Mouse (Mus musculus): ENCODE data around the gene Lyrm2.

Gene Lyrm2

DNA sequence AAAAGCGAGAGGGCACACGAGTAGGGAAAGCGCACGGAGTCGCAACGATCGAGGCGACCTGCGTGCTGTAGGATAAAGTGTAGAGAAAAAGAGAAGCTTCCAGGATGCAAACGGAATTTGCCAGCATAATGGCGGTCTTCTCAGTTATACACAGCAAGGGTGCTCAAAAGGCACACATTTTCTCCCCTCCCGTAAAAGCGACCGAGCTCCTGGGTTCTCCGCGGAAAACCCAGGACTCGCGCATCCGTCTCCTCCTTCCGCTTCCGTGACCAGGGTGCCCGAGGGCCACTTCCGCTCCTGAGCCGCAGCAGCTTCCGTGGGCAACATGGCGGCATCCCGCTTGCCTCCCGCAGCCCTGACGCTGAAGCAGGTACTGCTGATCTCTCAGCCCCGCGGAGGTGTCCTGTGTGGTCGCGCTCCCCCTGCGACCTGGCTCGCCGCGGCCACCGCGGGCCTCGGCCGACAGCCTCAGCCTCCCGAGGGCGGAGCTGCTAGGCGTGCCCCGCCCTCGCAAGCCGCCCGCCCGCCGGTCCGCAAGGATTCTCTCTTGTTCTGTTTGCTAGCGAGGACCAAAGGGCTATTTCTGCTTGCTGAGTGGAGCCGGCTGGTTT, at the start of gene Lyrm2:
Gene Lyrm2 (plus strand): TSS at position 288 of the 611 bp plus-strand sequence.
- peak; percentile 79 for DNase-seq

DNA sequence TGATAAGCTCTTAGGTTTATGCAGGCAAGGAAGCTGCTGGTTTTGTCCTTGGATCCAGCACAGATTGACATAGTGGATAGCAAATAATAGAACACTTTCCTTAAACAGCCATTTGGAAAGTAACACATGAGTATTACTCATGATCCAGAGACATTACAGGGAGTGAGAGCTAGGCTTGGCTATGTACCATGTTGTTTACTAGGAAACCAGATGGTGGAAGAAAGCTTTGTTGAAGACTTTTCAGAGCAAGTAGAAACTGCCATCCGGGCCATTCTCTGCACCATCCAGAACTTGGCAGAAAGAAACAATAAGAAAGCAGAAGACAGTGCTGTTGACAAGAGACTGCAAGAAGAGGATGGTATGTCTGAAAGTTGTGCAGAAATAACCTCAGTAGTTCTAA, 49.3 kb upstream of the Lyrm2 start:
- no peak for DNase-seq

DNA sequence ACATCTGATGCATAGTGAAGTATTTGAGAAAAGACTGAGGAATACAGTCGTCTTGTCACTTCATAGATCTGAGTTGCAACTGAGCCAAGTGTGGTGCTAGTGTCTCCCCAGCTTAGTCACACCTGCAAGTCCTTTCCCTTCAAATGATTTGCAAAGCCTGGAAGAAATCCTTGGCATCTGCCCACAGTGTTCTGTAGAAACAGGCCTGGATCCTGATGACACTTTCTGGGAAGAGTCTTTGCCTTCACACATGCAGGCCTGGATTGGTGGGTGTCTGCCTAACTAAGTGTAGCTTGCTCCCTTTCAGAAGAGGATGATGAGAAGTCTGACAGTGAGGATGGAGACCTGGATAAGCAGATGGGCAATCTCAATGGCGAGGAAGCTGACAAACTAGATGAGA, 42.6 kb upstream of the Lyrm2 start:
- DNase-seq: no peak

- no peak for DNase-seq
Measured at GRCm38 (mm10) chr4:32767471-32767870, 32.6 kb upstream of the Lyrm2 start.

DNA sequence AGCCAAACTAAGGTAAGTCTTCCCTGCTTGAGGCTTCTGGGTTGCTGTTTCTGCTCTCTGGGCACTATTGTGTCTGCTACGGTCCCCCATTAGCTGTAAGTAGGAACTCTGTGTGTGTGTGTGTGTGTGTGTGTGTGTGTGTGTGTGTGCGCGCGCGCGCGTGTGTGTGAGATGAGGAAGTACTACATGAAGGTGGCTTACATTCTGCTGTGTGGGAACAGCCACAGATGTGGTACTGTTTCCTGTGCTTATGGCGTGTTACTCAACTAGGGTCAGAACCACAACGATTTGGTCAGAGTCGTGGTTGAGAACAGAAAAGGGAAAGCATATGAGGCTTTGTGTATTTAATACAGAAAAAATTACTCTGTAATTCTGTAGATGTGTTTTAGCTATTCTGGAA, 32.0 kb upstream of the Lyrm2 start:
- DNase-seq: peak; percentile 38

GRCm38 (mm10) chr4:32770284-32770810, 29.7 kb upstream of the Lyrm2 start:
- DNase-seq: no peak

- no peak for DNase-seq
Measured at GRCm38 (mm10) chr4:32779996-32780395, 20.1 kb upstream of the Lyrm2 start.

GRCm38 (mm10) chr4:32787110-32787509, 12.9 kb upstream of the Lyrm2 start:
- no peak for DNase-seq

GRCm38 (mm10) chr4:32789020-32789419, 11.0 kb upstream of the Lyrm2 start:
- no peak for DNase-seq

DNA sequence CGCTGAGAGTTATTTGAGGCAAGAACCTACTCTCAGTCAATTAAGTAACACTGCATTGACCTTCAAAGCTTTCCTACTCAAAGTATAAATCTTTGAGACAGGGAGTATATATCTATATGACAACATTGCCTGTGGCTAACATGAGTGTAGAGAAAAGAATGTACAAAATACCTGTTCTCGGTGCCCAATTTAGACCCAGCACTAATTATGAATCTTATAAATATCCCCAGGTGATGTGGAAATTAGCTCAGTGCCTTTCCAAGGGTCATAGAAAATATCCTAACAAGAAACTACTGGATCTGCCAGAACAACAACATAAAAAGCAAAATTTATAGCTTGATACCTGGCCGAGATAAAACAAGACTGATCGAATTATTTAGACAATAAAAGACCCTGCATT, 1.1 kb upstream of the Lyrm2 start:
- DNase-seq: no peak

DNA sequence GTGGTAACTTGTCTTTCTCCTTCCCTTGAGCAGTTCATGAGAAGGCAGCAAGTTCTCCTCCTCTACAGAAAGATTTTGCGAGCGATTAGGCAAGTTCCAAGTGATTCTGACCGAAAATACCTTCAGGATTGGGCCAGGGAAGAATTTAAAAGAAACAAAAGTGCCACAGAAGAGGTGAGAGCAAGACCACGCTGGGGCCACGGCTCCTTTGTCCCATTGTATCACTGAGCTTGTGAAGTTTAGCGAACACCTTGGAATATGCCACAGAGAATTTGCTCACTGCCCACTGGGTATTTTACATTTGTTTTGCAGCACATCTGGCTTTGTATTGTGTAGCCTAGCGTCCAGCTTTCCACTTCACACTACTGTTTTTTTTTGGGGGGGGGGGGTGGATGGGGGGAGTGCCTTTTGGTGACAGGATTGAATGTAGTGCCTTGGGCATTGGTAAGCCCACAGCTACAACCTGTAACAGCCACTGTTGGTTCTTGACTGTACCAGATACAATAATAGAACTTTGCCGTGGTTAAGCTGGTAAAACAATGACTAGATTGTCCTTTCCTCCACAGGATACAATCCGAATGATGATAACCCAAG, 621 bp downstream of the Lyrm2 start:
- no peak for DNase-seq

GRCm38 (mm10) chr4:32817478-32817877, 17.4 kb downstream of the Lyrm2 start:
- DNase-seq: no peak

DNA sequence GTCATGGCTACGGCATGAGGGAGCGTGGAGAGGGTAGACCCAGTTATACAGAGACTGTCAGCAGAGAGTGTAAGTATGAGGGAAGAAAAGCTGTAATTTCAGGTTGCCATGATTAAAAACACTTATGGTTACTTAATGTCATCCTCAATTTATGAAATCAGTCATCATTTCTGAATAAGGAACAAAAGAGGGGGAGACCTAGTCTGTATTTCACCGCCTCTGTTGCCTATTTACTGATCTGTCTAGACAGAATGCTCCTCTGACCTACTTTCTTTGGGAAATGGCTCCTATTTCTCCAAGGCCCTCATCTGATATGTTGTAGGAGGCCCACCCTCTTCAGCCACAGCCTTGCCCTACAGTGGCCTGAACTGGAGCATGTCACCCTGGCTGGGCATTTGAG, 20.6 kb downstream of the Lyrm2 start:
- no peak for DNase-seq

GRCm38 (mm10) chr4:32824254-32824653, 24.2 kb downstream of the Lyrm2 start:
- DNase-seq: peak; percentile 6

- no peak for DNase-seq
Measured at GRCm38 (mm10) chr4:32826925-32827324, 26.9 kb downstream of the Lyrm2 start.

DNA sequence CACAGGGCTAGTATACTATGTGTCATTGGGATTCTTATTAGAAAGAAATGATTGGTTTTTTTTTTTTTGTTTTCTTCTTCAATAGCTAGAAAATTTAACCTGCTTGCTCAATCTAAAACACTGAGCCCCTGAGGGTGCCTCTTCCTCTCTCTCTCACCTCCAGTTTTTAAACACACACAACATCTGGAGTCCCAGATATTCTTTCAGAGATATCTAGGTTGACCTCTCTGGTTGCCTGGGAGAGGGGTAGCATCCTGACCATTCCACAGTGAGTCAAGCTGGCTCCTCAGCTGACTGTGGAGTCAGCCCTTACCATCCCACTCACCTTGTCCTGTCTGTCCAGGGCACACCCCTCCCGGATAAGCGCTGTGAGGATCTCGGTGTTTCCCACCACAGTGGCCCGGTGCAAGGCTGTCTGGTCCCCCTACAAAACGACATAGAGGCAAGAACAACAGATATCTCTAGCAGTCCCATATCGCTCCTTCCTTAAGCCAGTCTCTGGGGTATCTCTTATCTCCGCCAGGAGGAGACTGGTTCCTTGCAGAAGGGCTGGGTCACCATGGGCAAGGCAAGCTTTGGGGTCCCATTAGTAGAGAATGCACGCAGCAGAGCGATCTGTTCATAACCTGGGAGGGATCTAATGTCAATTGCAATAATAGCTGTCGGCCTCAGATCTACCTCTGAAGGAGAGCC, 28.5 kb downstream of the Lyrm2 start:
- no peak for DNase-seq

DNA sequence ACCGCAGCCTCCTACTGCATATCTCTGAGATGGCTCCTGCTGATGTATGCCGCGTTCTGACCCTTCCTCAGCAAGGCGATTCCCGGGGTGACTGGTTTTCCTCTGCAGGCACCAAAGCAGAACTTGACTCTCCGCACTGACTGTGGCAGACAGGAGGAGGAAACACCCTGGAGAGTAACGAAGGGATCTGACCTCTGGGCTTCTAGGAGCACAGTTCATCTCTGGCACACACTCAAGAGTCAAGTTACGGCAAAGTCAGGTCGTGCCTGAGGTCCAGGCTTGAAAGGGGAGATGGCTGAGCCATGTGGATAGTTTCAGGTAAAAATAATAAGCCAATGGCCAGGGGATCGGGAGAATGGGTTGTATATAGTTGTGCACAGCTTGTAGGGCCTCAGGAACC, 29.3 kb downstream of the Lyrm2 start:
- DNase-seq: no peak

DNA sequence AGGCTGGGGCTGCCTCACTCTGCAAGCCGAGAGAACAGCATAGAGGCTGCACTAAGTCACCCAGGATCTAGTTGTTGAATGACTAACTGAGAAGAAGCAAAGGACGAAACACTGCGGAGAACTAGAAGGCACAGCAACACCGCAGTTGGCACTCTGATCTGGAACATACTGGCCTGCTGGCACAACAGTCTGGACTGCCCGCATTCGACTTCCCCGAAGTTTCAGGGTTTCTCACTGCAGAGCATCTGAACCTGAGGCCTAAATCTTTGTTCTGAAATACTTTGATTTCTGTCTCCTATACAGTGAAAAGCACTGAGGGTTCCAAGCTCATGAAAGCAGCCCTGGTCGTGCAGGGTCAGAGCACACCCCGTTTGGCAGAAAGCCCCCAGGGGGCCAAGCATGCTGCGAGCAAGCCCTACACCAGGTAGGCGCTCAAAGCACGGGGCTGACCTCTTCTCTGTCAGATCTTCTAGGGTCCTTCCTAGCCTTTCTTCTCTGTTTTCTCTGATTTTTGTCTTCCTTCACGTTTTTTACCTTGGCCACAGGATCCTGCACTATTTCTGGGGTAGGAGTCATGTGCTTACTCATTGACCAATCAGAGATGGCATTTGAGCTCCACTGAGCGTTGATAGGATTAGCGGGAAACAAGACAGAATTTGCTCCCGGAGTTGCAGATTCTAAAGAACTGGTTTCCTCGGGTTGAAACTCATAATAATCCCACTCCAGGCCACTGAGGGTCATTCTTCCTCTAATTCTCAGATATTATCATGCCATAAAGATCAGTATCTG, 33.6 kb downstream of the Lyrm2 start:
- no peak for DNase-seq

DNA sequence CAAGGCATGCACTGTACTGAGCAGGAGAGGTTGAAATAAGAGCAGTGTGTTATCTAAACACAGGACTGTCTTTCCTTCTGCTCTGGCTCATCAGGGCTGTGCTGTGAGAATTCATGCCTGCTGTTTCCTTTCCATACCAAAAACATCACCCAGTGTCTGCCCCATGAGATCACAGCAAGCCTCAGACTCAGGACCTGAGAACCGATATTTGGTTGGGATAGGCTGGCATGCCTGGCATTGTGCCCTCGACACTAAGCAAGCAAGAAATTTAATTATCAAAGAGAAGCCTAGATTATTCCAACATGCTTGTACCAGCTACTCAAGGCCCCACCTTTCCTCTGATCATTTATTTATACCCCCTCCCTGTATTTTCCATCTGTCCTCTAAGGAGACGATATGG, 34.5 kb downstream of the Lyrm2 start:
- DNase-seq: no peak

GRCm38 (mm10) chr4:32836071-32836470, 36.0 kb downstream of the Lyrm2 start:
- DNase-seq: no peak

DNA sequence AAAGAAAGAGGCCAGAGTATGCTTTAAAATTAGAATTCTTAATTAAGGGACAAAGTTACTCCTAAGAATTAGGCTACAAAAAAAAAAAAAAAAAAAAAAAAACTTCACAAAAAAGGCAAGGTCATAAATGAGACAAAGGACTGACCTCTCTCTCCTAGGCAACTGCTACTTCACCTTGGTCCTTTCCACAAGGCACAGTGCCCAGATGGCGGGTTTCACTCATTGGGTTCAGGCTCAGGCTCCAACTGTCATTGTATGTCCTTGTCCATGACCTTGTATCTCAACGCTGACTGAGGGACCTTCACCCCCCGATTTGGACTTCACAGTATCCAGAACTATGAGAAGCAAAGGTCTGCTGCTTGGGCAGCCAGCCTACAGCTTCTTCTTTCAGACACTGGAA, 38.3 kb downstream of the Lyrm2 start:
- no peak for DNase-seq
